Mouse (Mus musculus): ENCODE results near the gene Il9r. TPM values are rescaled to one million over a fixed set of nuclear protein-coding genes. Genes with fewer than 3 reads are reported as not detected.
"Not testable (repeated sequence)": the region's sequence is repeated elsewhere in the genome, so short reads cannot be mapped to it uniquely, and the experiment has no call there.

Gene Il9r
- total RNA-seq, 2 experiments from 2014 or later: 0.10 TPM; not detected in 1

GRCm38 (mm10) chr11:32201922-32202685, 2.0 kb upstream of the Il9r start:
- no peak for DNase-seq
- intact Hi-C loops (cut with DNase I): no loop called here

GRCm38 (mm10) chr11:32200992-32201391, 913 bp upstream of the Il9r start:
- DNase-seq; intact Hi-C loops (cut with DNase I): not testable (repeated sequence)

- intact Hi-C loops (cut with DNase I): no loop called here
- DNase-seq: no peak
These were observed 849 bp downstream of the Il9r start for GRCm38 (mm10) chr11:32199230-32199629.

DNA sequence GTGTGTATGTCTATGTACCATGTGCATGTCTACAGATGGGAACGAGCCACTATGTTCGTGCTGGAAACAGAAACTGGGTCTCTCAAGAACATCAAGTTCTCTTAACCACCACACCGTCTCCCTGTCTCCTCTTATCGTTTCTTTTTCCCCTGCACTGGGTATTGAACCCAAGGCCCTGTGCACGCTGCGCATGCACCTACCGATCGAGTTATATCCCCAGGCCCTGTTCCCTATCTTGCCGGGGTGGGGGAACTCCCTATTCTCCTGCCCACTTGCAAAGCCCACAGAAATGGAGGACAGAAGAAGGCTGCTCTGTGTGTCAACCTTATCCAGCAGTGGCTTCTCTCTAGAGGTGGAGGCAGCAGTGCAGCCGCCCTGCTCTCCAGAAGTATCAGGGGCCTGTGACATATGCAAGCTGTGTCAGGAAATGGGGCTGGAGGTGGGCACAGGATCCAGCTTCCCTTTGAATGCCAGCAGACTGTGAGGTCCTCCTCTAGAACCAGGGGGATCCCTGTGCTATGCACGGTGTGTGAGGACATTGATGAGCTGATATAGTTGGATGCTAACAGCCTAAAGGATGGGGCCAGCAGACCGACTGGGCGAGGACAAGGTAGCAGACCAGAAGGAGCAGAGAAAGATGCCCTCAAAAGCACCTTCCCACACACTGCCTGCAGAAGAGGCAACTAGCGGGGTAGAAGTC, 1.7 kb downstream of the Il9r start:
- DNase-seq: no peak
- intact Hi-C loops (cut with DNase I): no loop called here

- intact Hi-C loops (cut with DNase I): no loop called here
- no peak for DNase-seq
These were observed 2.3 kb downstream of the Il9r start for GRCm38 (mm10) chr11:32197766-32198165.

DNA sequence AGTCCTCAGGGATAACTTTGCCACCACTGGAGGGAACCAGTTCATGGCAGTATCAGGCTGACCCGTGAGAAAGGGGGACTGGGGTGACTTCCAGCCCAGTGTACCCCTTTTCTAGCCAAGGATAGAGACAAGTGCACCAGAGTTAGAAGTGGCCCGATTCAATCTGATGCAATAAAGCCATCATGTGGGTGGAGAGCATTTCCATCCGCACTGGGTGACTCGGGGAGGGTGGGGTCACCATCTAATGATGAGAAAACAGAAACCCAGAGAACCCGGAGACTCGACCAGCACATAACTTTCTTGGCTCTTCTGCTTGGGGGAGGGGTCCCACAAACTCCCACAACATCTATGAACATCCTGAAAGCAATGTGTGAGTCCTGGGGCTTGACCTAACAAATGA, 3.4 kb downstream of the Il9r start:
- DNase-seq: no peak
- intact Hi-C loops (cut with DNase I): no loop called here

DNA sequence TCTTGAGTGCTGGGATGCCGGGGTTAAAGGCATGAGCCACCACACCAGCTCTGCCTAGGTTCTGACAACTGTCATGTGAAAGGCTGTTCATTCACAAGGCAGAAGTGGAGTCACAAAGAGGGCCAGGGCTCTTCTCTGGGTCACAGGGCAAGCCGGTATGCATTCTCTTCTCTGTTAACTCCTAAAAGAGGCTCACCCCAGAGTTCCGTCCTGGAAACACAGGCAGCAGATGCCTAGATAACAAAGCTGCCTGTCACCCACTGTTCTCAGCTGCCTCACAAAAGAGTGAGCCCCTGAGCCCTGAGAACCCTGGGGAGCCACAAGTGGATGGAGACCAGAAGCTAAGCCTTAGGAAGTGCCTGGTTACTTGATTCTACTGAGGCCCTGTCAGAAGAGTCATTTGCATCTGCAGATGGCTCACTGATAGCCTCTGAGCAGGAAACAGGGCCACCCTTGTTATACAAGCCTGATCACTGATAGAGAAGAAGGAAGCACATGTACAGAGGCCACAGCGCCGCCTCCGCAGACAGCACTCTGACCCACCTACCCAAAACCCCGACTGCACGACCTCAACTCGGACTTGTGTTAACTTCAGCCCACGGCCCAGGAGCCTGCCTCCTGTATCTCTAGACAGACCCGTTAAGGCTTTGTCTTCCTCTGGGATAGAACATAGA, 4.1 kb downstream of the Il9r start:
- intact Hi-C loops (cut with DNase I): no loop called here
- DNase-seq: no peak

GRCm38 (mm10) chr11:32194626-32195025, 5.5 kb downstream of the Il9r start:
- intact Hi-C loops (cut with DNase I): no loop called here
- DNase-seq: no peak

DNA sequence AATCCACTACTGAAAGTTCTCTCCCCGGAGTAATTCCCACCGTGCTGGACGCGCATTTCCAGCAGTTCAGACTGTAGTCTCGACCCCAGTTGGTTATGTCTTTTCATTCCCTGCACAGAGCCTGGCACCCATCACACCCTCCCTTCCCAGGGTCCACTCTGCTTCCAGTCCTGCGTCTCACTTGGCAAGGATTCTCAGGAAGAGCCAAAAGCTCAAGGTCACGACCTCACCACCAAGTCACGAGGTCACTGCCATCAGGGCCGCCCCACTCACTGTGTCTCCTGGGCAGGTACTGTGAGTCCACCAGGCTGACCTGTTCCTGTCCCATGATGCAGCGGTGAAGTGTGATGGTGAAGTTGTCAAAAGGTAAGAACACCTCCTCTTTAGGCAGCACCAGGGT, 6.0 kb downstream of the Il9r start:
- no peak for DNase-seq
- intact Hi-C loops (cut with DNase I): no loop called here

GRCm38 (mm10) chr11:32193156-32193555, 6.9 kb downstream of the Il9r start:
- DNase-seq: no peak
- intact Hi-C loops (cut with DNase I): no loop called here

- intact Hi-C loops (cut with DNase I): no loop called here
These were observed 9.4 kb downstream of the Il9r start for GRCm38 (mm10) chr11:32190603-32191110.

GRCm38 (mm10) chr11:32190119-32190518, 10.0 kb downstream of the Il9r start:
- peak in 1 of 2 experiments; percentile 19 for DNase-seq
- intact Hi-C loops (cut with DNase I): no loop called here

More at GRCm38 (mm10) chr11:32190603-32191110, 9.4 kb downstream of the Il9r start:
- no peak for DNase-seq

- no peak for DNase-seq
- intact Hi-C loops (cut with DNase I): no loop called here
These were observed 10.6 kb downstream of the Il9r start for GRCm38 (mm10) chr11:32189434-32189833.

DNA sequence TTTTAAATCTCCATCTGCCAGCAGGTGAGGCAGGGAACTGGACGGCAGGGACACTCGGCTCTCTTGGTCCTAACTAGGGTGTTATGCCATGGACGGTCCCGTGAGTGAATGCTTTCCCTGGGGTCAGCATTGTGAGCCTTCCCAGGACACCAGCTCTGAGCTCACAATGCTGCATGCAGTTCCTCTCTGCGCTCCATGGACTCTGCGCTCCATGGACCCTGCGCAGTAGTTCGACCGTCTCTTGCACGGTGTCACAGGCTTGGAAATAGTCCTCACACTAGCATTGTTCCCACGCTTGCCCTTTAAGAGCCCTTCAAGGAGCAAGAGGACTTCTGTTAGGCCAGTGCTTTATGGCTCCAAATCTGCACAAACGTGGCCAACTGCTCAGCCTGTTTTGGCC, 11.2 kb downstream of the Il9r start:
- intact Hi-C loops (cut with DNase I): no loop called here

GRCm38 (mm10) chr11:32187256-32187655, 12.8 kb downstream of the Il9r start:
- no peak for DNase-seq
- intact Hi-C loops (cut with DNase I): no loop called here

More for the DNA sequence above, 11.2 kb downstream of the Il9r start:
- no peak for DNase-seq

DNA sequence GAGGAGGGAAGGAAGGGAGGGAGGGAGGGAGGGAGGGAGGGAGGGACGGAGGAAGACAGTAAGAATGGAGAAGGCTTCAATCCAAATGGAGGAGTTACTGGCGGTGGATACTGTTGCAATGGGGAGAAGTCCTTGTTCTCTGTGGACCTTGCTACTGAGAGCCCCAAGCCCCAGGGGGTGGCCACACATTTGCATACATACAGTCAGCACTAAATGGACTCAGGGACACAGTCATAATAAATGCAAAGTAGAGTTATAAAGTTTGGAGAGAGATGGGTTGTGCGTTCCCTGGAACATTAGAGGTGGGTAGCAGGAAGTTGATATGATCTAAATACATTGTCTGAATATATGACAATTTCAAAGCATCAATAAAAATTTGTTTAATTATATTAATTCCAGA, 14.0 kb downstream of the Il9r start:
- intact Hi-C loops (cut with DNase I): no loop called here
- DNase-seq: no peak

DNA sequence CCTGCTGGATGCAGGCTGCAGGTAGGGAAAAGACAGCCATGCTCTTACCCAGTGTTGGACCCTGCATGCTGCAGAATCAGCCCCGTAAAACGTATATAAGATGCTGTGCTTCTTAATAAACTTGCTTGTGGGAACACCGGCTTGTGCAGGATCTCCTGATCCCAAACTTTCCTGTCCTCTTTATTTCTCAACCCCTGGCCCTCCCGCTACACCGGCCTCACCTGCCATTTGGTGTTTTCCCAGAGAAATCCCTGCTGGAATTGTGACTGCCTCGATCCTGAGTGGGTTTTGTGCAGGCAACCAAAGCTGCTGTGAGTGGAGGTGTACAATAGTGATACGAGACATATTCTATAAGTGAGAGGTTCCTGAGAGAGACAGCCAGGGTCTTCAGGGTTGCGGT, 15.6 kb downstream of the Il9r start:
- DNase-seq: no peak
- intact Hi-C loops (cut with DNase I): loop anchor here (5.0 kb wide), 1 partner anchor 118 kb away; the partner anchor contains the start of gene Hbq1a

- peak; percentile 85 to 90 for DNase-seq
- intact Hi-C loops (cut with DNase I): loop anchor here (1.0 to 5.0 kb wide), 4 partner anchors 56 to 141 kb away; partner anchors contain the start of genes Hbq1a and Hbq1b
These were observed 17.9 kb downstream of the Il9r start for GRCm38 (mm10) chr11:32181973-32182868.

- no peak for DNase-seq
- intact Hi-C loops (cut with DNase I): loop anchor here (5.0 kb wide), 1 partner anchor 121 kb away; the partner anchor contains the start of gene Hbq1a
These were observed 18.8 kb downstream of the Il9r start for GRCm38 (mm10) chr11:32181246-32181645.

DNA sequence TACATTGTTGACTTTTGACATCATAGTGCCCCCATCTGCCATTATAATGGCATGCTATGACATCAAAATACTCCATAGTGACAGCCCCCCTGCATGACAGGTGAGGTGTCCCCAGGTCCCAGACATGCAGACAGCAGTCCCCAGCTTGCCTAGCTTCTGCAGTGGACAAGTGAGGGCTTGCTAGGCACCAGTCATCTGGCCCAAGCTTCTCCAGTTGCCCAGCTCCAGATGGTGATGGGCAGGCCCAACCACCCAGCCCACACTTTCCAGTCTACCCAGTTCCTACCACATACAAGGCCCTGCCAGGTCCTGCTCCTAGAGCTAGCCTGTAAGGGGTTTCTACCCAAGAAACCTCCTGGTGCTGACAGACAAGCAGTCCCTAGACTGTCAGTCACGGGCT, 21.6 kb downstream of the Il9r start:
- intact Hi-C loops (cut with DNase I): no loop called here

More for the DNA sequence above, 21.6 kb downstream of the Il9r start:
- no peak for DNase-seq

All from heart, postnatal 10 days (tissue).